Mouse (Mus musculus): ENCODE data around the gene Pmepa1. TPM values are rescaled to one million over a fixed set of nuclear protein-coding genes. Genes with fewer than 3 reads are reported as not detected.

The Pmepa1 gene
- polyA plus RNA-seq, 1 experiment from 2014 or later = 7.3 TPM

DNA sequence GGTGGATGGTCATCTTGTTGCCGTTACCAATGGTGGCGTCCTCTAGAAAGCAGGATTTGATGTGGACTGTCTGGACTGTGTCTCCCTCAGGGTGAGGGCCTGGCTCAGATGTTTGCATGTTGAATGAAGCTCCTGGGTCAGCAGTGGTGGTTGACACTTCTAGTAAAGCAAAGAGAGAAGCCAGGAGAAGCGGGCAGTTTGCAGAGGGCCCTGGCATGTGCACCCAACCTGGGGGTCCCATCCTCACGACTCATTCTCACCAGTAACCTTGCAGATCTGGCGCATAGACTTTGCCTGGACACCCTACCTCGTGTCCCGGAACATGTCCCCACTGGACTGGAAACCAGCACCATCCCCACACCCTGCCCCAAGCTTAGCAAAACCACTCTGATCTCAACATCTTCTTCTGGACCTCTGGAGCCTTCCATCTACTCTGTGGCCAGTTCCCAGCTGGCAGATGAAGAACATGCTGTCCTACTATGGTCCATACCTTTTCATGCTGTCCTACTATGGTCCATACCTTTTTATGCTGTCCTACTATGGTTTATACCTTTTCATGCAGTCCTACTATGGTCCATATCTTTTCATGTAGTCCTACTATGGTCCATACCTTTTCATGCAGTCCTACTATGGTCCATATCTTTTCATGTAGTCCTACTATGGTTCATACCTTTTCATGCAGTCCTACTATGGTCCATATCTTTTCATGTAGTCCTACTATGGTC is 67.1 kb downstream of the Pmepa1 start:
- Histone ChIP-seq H3K9ac (replicated peaks; ENCODE audit: low read depth, low read length) (no peak overlapping the region), H3K27me3 (replicated peaks; ENCODE audit: control insufficient read depth, insufficient read depth, low read length) (no peaks in the 10 kb centered on the region), H3K4me2 (ENCODE audit: low read length) (no peak overlapping the region), H3K4me3 (replicated peaks; ENCODE audit: low read length) (no peak overlapping the region), H3K9me3 (ENCODE audit: control insufficient read depth, low read length) (no peaks in the 10 kb centered on the region), H3K4me1 (replicated peaks; ENCODE audit: control insufficient read depth, insufficient read depth, low read length) (no peaks in the 10 kb centered on the region), H3K27ac (ENCODE audit: low read length) (no peak overlapping the region), H3K36me3 (ENCODE audit: control insufficient read depth, insufficient read depth) (no peaks in the 10 kb centered on the region)
- ATAC-seq = no peak
- 92% methylated on average over 7 of the region's 7 CpGs for WGBS

GRCm38 (mm10) chr2:173207051-173207450 is 69.3 kb downstream of the Pmepa1 start:
- Histone ChIP-seq H3K9me3 (ENCODE audit: control insufficient read depth, low read length) (no peaks in the 10 kb centered on the region), H3K4me3 (replicated peaks; ENCODE audit: low read length) (no peak overlapping the region), H3K27ac (ENCODE audit: low read length) (no peak overlapping the region), H3K36me3 (ENCODE audit: control insufficient read depth, insufficient read depth) (no peaks in the 10 kb centered on the region), H3K4me2 (ENCODE audit: low read length) (no peak overlapping the region), H3K9ac (replicated peaks; ENCODE audit: low read depth, low read length) (no peak overlapping the region), H3K4me1 (replicated peaks; ENCODE audit: control insufficient read depth, insufficient read depth, low read length) (no peaks in the 10 kb centered on the region), H3K27me3 (replicated peaks; ENCODE audit: control insufficient read depth, insufficient read depth, low read length) (no peaks in the 10 kb centered on the region)
- ATAC-seq = no peak
- 99% methylated on average over 3 of the region's 3 CpGs for WGBS

DNA sequence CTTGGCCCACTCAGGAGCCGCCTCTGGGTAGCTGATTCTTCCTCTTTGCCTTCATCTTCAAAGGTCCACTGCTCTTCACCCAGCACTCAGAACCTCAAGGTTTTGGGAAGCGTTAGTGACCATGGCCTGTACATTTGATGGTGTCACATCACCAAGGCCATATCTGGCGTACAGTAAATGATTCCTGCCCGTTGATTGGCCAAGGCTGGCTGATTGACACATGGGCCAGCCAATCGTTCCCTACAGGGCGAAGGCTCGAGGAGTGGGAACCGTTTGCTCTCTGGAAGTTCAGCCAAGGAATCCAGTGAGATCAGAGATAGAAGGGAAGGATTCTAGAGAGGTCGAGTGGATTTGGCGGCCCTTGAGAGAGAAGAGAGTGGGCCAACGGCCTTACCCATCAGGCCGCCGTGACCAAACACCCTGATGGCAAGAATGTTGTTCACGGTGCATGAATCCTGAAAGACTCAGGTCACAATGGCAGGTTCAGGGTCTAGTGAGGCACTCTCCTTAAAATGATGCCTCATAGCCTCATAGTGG is 70.7 kb downstream of the Pmepa1 start:
- H3K9ac ChIP-seq (replicated peaks; ENCODE audit: low read depth, low read length) = no peak overlapping the region
- 94% methylated on average over 14 of the region's 14 CpGs for WGBS
- no peak overlapping the region for H3K4me2 ChIP-seq (ENCODE audit: low read length)
- H3K36me3 ChIP-seq (ENCODE audit: control insufficient read depth, insufficient read depth) = no peaks in the 10 kb centered on the region
- H3K4me3 ChIP-seq (replicated peaks; ENCODE audit: low read length) = no peak overlapping the region
- no peaks in the 10 kb centered on the region for H3K9me3 ChIP-seq (ENCODE audit: control insufficient read depth, low read length)
- no peak for ATAC-seq
- no peak overlapping the region for H3K27ac ChIP-seq (ENCODE audit: low read length)
- H3K27me3 ChIP-seq (replicated peaks; ENCODE audit: control insufficient read depth, insufficient read depth, low read length) = no peaks in the 10 kb centered on the region
- no peaks in the 10 kb centered on the region for H3K4me1 ChIP-seq (replicated peaks; ENCODE audit: control insufficient read depth, insufficient read depth, low read length)

- H3K27me3 ChIP-seq (replicated peaks; ENCODE audit: control insufficient read depth, insufficient read depth, low read length) = no peaks in the 10 kb centered on the region
- WGBS = 71% methylated on average over 4 of the region's 4 CpGs
- H3K4me3 ChIP-seq (replicated peaks; ENCODE audit: low read length) = no peak overlapping the region
- H3K4me2 ChIP-seq (ENCODE audit: low read length) = no peak overlapping the region
- H3K4me1 ChIP-seq (replicated peaks; ENCODE audit: control insufficient read depth, insufficient read depth, low read length) = no peaks in the 10 kb centered on the region
- no peak overlapping the region for H3K27ac ChIP-seq (ENCODE audit: low read length)
- no peaks in the 10 kb centered on the region for H3K9me3 ChIP-seq (ENCODE audit: control insufficient read depth, low read length)
- no peaks in the 10 kb centered on the region for H3K36me3 ChIP-seq (ENCODE audit: control insufficient read depth, insufficient read depth)
- H3K9ac ChIP-seq (replicated peaks; ENCODE audit: low read depth, low read length) = no peak overlapping the region
- no peak for ATAC-seq
Observed at GRCm38 (mm10) chr2:173204671-173205070, 71.7 kb downstream of the Pmepa1 start.

GRCm38 (mm10) chr2:173203726-173204125 is 72.6 kb downstream of the Pmepa1 start:
- Histone ChIP-seq H3K27me3 (replicated peaks; ENCODE audit: control insufficient read depth, insufficient read depth, low read length) (no peaks in the 10 kb centered on the region), H3K4me3 (replicated peaks; ENCODE audit: low read length) (no peak overlapping the region), H3K9ac (replicated peaks; ENCODE audit: low read depth, low read length) (no peak overlapping the region), H3K4me2 (ENCODE audit: low read length) (no peak overlapping the region), H3K9me3 (ENCODE audit: control insufficient read depth, low read length) (no peaks in the 10 kb centered on the region), H3K27ac (ENCODE audit: low read length) (no peak overlapping the region), H3K4me1 (replicated peaks; ENCODE audit: control insufficient read depth, insufficient read depth, low read length) (no peaks in the 10 kb centered on the region), H3K36me3 (ENCODE audit: control insufficient read depth, insufficient read depth) (no peaks in the 10 kb centered on the region)
- no peak for ATAC-seq
- 88% methylated on average over 3 of the region's 3 CpGs for WGBS

- H3K9me3 ChIP-seq (ENCODE audit: control insufficient read depth, low read length) = no peaks in the 10 kb centered on the region
- H3K27ac ChIP-seq (ENCODE audit: low read length) = no peak overlapping the region
- no peak overlapping the region for H3K4me2 ChIP-seq (ENCODE audit: low read length)
- 86% methylated on average over 19 of the region's 19 CpGs for WGBS
- no peaks in the 10 kb centered on the region for H3K4me1 ChIP-seq (replicated peaks; ENCODE audit: control insufficient read depth, insufficient read depth, low read length)
- no peaks in the 10 kb centered on the region for H3K36me3 ChIP-seq (ENCODE audit: control insufficient read depth, insufficient read depth)
- ATAC-seq = no peak
- no peak overlapping the region for H3K9ac ChIP-seq (replicated peaks; ENCODE audit: low read depth, low read length)
- no peak overlapping the region for H3K4me3 ChIP-seq (replicated peaks; ENCODE audit: low read length)
- no peaks in the 10 kb centered on the region for H3K27me3 ChIP-seq (replicated peaks; ENCODE audit: control insufficient read depth, insufficient read depth, low read length)
Observed at GRCm38 (mm10) chr2:173202924-173203689, 73.2 kb downstream of the Pmepa1 start.

- H3K4me1 ChIP-seq (replicated peaks; ENCODE audit: control insufficient read depth, insufficient read depth, low read length) = no peaks in the 10 kb centered on the region
- no peak overlapping the region for H3K27ac ChIP-seq (ENCODE audit: low read length)
- no peaks in the 10 kb centered on the region for H3K27me3 ChIP-seq (replicated peaks; ENCODE audit: control insufficient read depth, insufficient read depth, low read length)
- H3K4me3 ChIP-seq (replicated peaks; ENCODE audit: low read length) = no peak overlapping the region
- ATAC-seq = no peak
- no peaks in the 10 kb centered on the region for H3K9me3 ChIP-seq (ENCODE audit: control insufficient read depth, low read length)
- WGBS = 88% methylated on average over 4 of the region's 4 CpGs
- H3K9ac ChIP-seq (replicated peaks; ENCODE audit: low read depth, low read length) = no peak overlapping the region
- H3K4me2 ChIP-seq (ENCODE audit: low read length) = no peak overlapping the region
- no peaks in the 10 kb centered on the region for H3K36me3 ChIP-seq (ENCODE audit: control insufficient read depth, insufficient read depth)
Observed at GRCm38 (mm10) chr2:173194796-173195195, 81.5 kb downstream of the Pmepa1 start.

DNA sequence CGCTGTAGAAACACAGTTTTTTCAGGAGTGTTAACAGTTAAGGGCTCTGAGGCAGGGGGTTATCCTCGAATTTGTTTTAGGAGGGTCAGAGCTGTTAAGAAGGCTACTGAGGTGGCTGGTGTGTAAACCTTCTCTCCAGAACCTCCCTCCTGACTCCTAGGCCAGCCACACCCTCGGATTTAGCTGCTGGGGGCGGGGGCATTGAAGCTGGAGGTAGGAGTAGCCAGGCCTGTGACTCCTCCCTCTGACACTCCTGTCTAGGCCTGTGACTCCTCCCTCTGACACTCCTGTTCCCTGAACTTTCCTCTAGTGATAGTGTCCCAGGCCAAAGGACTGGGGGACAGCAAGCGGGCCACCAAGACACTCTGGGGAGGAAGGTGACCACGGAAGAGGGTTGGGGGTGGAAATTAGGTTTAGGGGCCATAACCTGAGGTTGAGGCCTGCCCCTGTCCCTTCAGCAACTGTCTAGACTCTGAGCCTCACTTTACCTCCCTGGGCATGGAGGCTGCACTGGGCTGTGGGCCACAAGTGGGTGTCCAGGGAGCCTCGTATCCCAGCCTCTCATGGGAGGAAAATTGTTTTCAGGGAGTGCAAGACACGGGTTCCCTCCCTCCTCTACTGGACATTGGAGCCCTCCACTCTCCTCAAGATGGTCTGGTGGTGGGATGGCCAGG is 89.0 kb downstream of the Pmepa1 start:
- WGBS = 42% methylated on average over 8 of the region's 8 CpGs
- H3K9ac ChIP-seq (replicated peaks; ENCODE audit: low read depth, low read length) = no peak overlapping the region
- H3K4me1 ChIP-seq (replicated peaks; ENCODE audit: control insufficient read depth, insufficient read depth, low read length) = no peaks in the 10 kb centered on the region
- H3K36me3 ChIP-seq (ENCODE audit: control insufficient read depth, insufficient read depth) = no peaks in the 10 kb centered on the region
- H3K9me3 ChIP-seq (ENCODE audit: control insufficient read depth, low read length) = no peaks in the 10 kb centered on the region
- no peak overlapping the region for H3K27ac ChIP-seq (ENCODE audit: low read length)
- H3K27me3 ChIP-seq (replicated peaks; ENCODE audit: control insufficient read depth, insufficient read depth, low read length) = no peaks in the 10 kb centered on the region; the same call in 1 of the 2 replicates
- H3K4me2 ChIP-seq (ENCODE audit: low read length) = no peak overlapping the region
- ATAC-seq = no peak
- no peak overlapping the region for H3K4me3 ChIP-seq (replicated peaks; ENCODE audit: low read length)
